Mouse (Mus musculus) left cerebral cortex, adult 2 months (tissue): ENCODE measurements around the gene Vmn2r40. TPM values are rescaled to one million over a fixed set of nuclear protein-coding genes. Genes with fewer than 3 reads are reported as not detected.
"Not testable (repeated sequence)": the region's sequence is repeated elsewhere in the genome, so short reads cannot be mapped to it uniquely, and the experiment has no call there.

ENCODE experiments used
- DNase-seq, 2 experiments: peaks; one replicate each; pipeline ENCODE4 v3.0.0; 2021 to 2022; ENCODE audit warnings: low spot score in 2 of 2, mixed read lengths in 1 of 2; ENCODE audit errors: extremely low spot score in 1 of 2
- H3K27ac ChIP-seq: fragments of 200-600 bp; 2 replicates; pipeline ENCODE4 v1.8.1; 2022
- H3K4me3 ChIP-seq: fragments of 200-600 bp; 2 replicates; pipeline ENCODE4 v1.8.1; 2022
- intact Hi-C: fragments of 180-260 bp; cut with DNase I; formaldehyde crosslinking; loops from one replicate; pipeline ENCODE4 v1.15.1; 2025
- long read RNA-seq, 2 experiments: library from polyadenylated mRNA; stranded (forward); transcript quantifications; one replicate each; pipeline ENCODE4 v2.0.0; 2021; ENCODE audit warnings: borderline mapping rate in 2 of 2
- total RNA-seq, 2 experiments: library from RNA; stranded (reverse); gene quantifications; 2 replicates each; pipeline ENCODE4 v1.2.3; 2021

Vmn2r40 gene
- total RNA-seq: not detected
- long read RNA-seq, experiment 1: 0 reads
- long read RNA-seq, experiment 2: 0 reads

DNA sequence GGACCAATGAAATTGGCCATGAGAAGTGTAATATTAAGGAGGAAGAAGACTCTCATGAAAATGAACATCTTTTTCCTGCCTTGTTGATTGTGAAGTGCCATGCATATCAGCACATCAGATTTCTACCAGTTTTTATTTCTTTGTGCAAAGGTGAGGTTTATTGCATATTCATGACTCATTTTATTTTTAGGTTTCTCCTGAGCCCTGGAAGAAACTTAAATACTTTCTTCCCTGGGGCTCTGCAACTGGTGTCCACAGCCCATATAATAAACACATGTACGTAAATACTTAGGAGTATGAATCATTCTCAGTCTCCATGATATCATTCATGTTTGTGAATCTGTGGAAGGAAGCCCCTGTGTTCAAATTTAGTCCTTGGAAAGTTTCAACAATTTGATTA is at the start of gene Vmn2r40:
Vmn2r40 (minus strand) TSS at position 101 of the 400 bp plus-strand sequence.
- H3K27ac ChIP-seq, DNase-seq, intact Hi-C loops, H3K4me3 ChIP-seq: not testable (repeated sequence)

Other genes with a start within 250 kb of the Vmn2r40 start
- gene Vmn2r39, start 99.4 kb upstream of the Vmn2r40 start, total RNA-seq: not detected
- gene Vmn2r38, start 166.4 kb upstream of the Vmn2r40 start, total RNA-seq: not detected